Mouse (Mus musculus): Measurements from ENCODE around the gene Srsy.
"Not testable (repeated sequence)": the region's sequence is repeated elsewhere in the genome, so short reads cannot be mapped to it uniquely, and the experiment has no call there.

Gene Srsy

DNA sequence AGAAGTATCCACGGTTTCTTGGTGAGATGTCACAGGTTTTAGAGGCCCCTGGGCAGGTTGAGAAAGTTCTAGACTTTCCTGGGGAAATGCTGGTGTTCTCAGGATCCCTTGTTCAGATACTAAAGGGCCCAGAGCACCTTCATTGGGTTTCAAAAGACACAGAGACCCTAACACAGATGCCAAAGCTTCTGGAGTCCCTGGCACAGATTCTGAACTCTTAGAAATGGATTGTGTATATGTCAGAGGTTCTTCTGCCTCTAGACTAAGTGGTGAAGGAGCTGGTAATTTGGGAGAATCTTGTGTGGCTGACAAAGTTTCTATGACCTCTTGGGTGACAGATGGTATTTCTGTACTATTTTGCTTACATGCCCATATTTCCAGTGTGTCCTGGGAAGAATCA is at the start of gene Srsy:
Srsy (minus strand) TSS at position 101 of the 400 bp plus-strand sequence.
- not testable (repeated sequence) for DNase-seq

All from kidney, adult 8-10 months (tissue).